15 mouse cellular contexts compared by ENCODE assay signal in the genomic region with DNA sequence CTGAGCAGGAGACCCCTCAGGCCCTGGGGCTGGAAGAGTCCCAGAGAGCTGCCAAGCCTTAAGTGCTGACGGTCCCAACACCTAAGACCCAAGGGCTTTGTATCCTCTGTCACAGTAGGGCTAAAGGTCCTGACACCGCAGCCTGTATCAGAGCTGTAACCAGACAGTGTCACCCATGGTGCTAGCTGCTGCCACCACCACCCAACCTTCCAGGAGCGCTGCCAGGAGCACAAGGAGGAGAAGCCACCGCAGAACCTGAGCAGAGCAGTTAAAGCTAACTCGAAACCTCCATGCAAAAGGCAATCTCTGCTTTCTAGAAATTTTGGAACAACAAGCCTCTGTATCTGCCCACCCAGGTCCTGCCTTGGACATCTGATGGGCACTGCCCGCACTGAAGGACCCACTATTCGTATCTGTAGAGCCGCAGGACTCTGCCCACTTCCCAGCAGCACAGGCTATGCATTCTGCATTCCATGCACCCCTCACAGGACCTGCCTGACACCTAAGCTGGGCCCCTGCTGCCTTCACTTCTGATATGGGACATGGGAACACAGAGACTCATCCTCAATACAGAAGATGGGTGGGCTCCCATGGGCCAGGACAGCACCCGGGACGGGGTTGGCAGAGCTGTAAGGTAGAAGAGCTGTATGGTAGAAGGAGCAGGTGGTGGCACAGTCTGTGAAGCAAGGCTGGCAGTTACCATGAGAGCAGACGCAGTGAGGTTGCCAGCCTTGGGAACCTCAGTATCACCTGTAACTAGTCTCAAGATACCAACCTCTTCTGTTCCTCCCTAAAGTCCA. TPM values are rescaled to one million over a fixed set of nuclear protein-coding genes. Genes with fewer than 3 reads are reported as not detected.
DNase-seq lines count a peak whose midpoint lies in the region; ATAC-seq and TF ChIP-seq lines count a peak whose summit lies in the region.
"Had no signal": no experiment of that assay in that cellular context is flagged by ENCODE, and none has a peak within 500 bp of the region (broad histone marks: within the 10 kb centered on the region; RNA-seq: fewer than 3 reads in every experiment).

No protein-coding gene starts in this region.

- H3K27me3 ChIP-seq in midbrain, embryonic 15.5 days (replicated peaks) = no peaks in the 10 kb centered on the region
- H3K27me3 ChIP-seq in midbrain, embryonic 11.5 days (ENCODE audit: control insufficient read depth, insufficient read depth, low read length) = no peaks in the 10 kb centered on the region
- H3K27me3 ChIP-seq in neural tube, embryonic 15.5 days (replicated peaks) = no peaks in the 10 kb centered on the region
- H3K27me3 ChIP-seq: intestine, embryonic 15.5 days; kidney, embryonic 15.5 days; limb, embryonic 13.5 days had no signal

- no peak overlapping the region for H3K4me3 ChIP-seq in gastrocnemius, adult 2 months
- H3K4me3 ChIP-seq in midbrain, embryonic 15.5 days = no peak overlapping the region
- H3K4me3 ChIP-seq in midbrain, embryonic 11.5 days (ENCODE audit: low read depth, low read length) = no peak overlapping the region
- no peak overlapping the region for H3K4me3 ChIP-seq in neural tube, embryonic 15.5 days (replicated peaks)
- H3K4me3 ChIP-seq: heart, embryonic 10.5 days; intestine, embryonic 15.5 days; kidney, embryonic 15.5 days; limb, embryonic 13.5 days had no signal

- WGBS in midbrain, embryonic 15.5 days = 95% methylated on average over 11 of the region's 11 CpGs
- 91% methylated on average over 11 of the region's 11 CpGs for WGBS in midbrain, embryonic 11.5 days
- 93% methylated on average over 11 of the region's 11 CpGs for WGBS in neural tube, embryonic 15.5 days

- no peak overlapping the region for H3K9ac ChIP-seq in midbrain, embryonic 15.5 days
- no peak overlapping the region for H3K9ac ChIP-seq in midbrain, embryonic 11.5 days (ENCODE audit: low read length)
- H3K9ac ChIP-seq in neural tube, embryonic 15.5 days (replicated peaks) = no peak overlapping the region
- H3K9ac ChIP-seq: intestine, embryonic 15.5 days; kidney, embryonic 15.5 days; limb, embryonic 13.5 days; liver, embryonic 14.5 days had no signal

- H3K4me1 ChIP-seq in midbrain, embryonic 15.5 days = peaks cover 8% of the 10 kb centered on the region; the same call in 1 of the 2 replicates
- 0 out of 2 replicates have a peak, but pooled peaks cover 2% of the 10 kb centered on the region for H3K4me1 ChIP-seq in midbrain, embryonic 11.5 days (ENCODE audit: control insufficient read depth, insufficient read depth, low read length)
- peaks cover 25% of the 10 kb centered on the region for H3K4me1 ChIP-seq in neural tube, embryonic 15.5 days

- intact Hi-C loops in gastrocnemius, adult 2 months (cut with DNase I) = no loop called here

- ATAC-seq in midbrain, embryonic 15.5 days (replicated peaks) = no peak
- ATAC-seq in midbrain, embryonic 11.5 days (ENCODE audit: low FRiP score) = no peak
- no peak for ATAC-seq in neural tube, embryonic 15.5 days (ENCODE audit: low FRiP score)
- ATAC-seq: intestine, embryonic 15.5 days had no signal

- no peak overlapping the region for H3K4me2 ChIP-seq in midbrain, embryonic 15.5 days
- no peak overlapping the region for H3K4me2 ChIP-seq in midbrain, embryonic 11.5 days
- H3K4me2 ChIP-seq in neural tube, embryonic 15.5 days = no peak overlapping the region
- H3K4me2 ChIP-seq: intestine, embryonic 15.5 days; kidney, embryonic 15.5 days; limb, embryonic 13.5 days had no signal

- H3K9me3 ChIP-seq in midbrain, embryonic 15.5 days = no peaks in the 10 kb centered on the region
- H3K9me3 ChIP-seq in midbrain, embryonic 11.5 days (ENCODE audit: control insufficient read depth, low read length) = no peaks in the 10 kb centered on the region
- H3K9me3 ChIP-seq in neural tube, embryonic 15.5 days (replicated peaks) = no peaks in the 10 kb centered on the region
- H3K9me3 ChIP-seq: heart, embryonic 10.5 days; intestine, embryonic 15.5 days; kidney, embryonic 15.5 days; limb, embryonic 13.5 days had no signal

- no peaks in the 10 kb centered on the region for H3K36me3 ChIP-seq in midbrain, embryonic 15.5 days (replicated peaks)
- no peaks in the 10 kb centered on the region for H3K36me3 ChIP-seq in midbrain, embryonic 11.5 days (ENCODE audit: control insufficient read depth, insufficient read depth, low read length)
- H3K36me3 ChIP-seq in neural tube, embryonic 15.5 days = no peaks in the 10 kb centered on the region
- H3K36me3 ChIP-seq: intestine, embryonic 15.5 days had no signal

- peak overlapping the region; percentile 74; the same call in 1 of the 2 replicates for H3K27ac ChIP-seq in gastrocnemius, adult 2 months
- 0 out of 2 replicates have a peak overlapping the region, but pooled peaks have one; percentile 39 for H3K27ac ChIP-seq in midbrain, embryonic 15.5 days
- H3K27ac ChIP-seq in midbrain, embryonic 11.5 days (ENCODE audit: low read depth, low read length) = no peak overlapping the region
- peak overlapping the region; percentile 38; the same call in 1 of the 2 replicates for H3K27ac ChIP-seq in neural tube, embryonic 15.5 days (replicated peaks)
- H3K27ac ChIP-seq: heart, embryonic 10.5 days; intestine, embryonic 15.5 days; kidney, embryonic 15.5 days; limb, embryonic 13.5 days; liver, embryonic 14.5 days had no signal

- DNase-seq in gastrocnemius, adult 2 months = no peak
- DNase-seq in gastrocnemius, postnatal 4 days (ENCODE audit: low spot score in 2 of 2) = no peak
- no peak for DNase-seq in midbrain, embryonic 11.5 days (ENCODE audit: low spot score, missing footprints)
- peak; percentile 46 to 53 for DNase-seq in cerebellum, postnatal 36 days
- no peak for DNase-seq in urinary bladder, postnatal 10 days (ENCODE audit: low spot score)
- DNase-seq: adrenal gland, postnatal 10 days; B cell, adult 2 months had no signal

- no peak for TF ChIP-seq CTCF in gastrocnemius, adult 2 months (IDR thresholded peaks at IDR 0.05)

RNA-seq across cellular contexts. Expression of a gene that starts 18.2 kb away (rescaled TPM):
- 1 to 10 TPM; 1.3 to 2.7 TPM for total RNA-seq in gastrocnemius, adult 2 months (2021)
- total RNA-seq in gastrocnemius, postnatal 4 days (2021) = 1 to 10 TPM; 3.9 to 4.4 TPM
- 8.2 and 9.5 TPM in 2 replicates for polyA plus RNA-seq in midbrain, embryonic 15.5 days (2015; fragmentation: Nextera tagmentation; extraction: Ambion mirVana)
- polyA plus RNA-seq in midbrain, embryonic 11.5 days (2014; fragmentation: Nextera tagmentation; extraction: Ambion mirVana) = 1.9 and 2.5 TPM in 2 replicates
- polyA plus RNA-seq in neural tube, embryonic 15.5 days (2015; fragmentation: Nextera tagmentation; extraction: Ambion mirVana) = 7.8 and 9.6 TPM in 2 replicates
- total RNA-seq: megakaryocyte progenitor cell, adult 5-6 weeks had no signal

RNA-seq across cellular contexts. Expression of a gene that starts 19.2 kb away (rescaled TPM):
- total RNA-seq in gastrocnemius, adult 2 months (2021) = 10 to 100 TPM in 1 of 2 experiments, 1 to 10 TPM in 1; 7.9 to 10.3 TPM
- 10 to 100 TPM; 12.3 to 12.6 TPM for total RNA-seq in gastrocnemius, postnatal 4 days (2021)
- polyA plus RNA-seq in midbrain, embryonic 15.5 days (2015; fragmentation: Nextera tagmentation; extraction: Ambion mirVana) = 16.7 and 17.9 TPM in 2 replicates
- 33.5 and 34.1 TPM in 2 replicates for polyA plus RNA-seq in midbrain, embryonic 11.5 days (2014; fragmentation: Nextera tagmentation; extraction: Ambion mirVana)
- 15.7 and 22.7 TPM in 2 replicates for polyA plus RNA-seq in neural tube, embryonic 15.5 days (2015; fragmentation: Nextera tagmentation; extraction: Ambion mirVana)

RNA-seq across cellular contexts. Expression of a gene that starts 36.0 kb away (rescaled TPM):
- total RNA-seq in gastrocnemius, adult 2 months (2021) = under 1 TPM; 0.15 to 0.33 TPM
- total RNA-seq in gastrocnemius, postnatal 4 days (2021) = under 1 TPM; 0.80 to 0.88 TPM
- polyA plus RNA-seq in midbrain, embryonic 15.5 days (2015; fragmentation: Nextera tagmentation; extraction: Ambion mirVana) = 0.18 and 0.33 TPM in 2 replicates
- 0.12 and 0.29 TPM in 2 replicates for polyA plus RNA-seq in midbrain, embryonic 11.5 days (2014; fragmentation: Nextera tagmentation; extraction: Ambion mirVana)
- polyA plus RNA-seq in neural tube, embryonic 15.5 days (2015; fragmentation: Nextera tagmentation; extraction: Ambion mirVana) = 0.47 and 0.64 TPM in 2 replicates

RNA-seq across cellular contexts. Expression of a gene that starts 43.2 kb away (rescaled TPM):
- total RNA-seq in gastrocnemius, adult 2 months (2021) = 10 to 100 TPM in 1 of 2 experiments, 1 to 10 TPM in 1; 8.5 to 10.3 TPM
- total RNA-seq in gastrocnemius, postnatal 4 days (2021) = 10 to 100 TPM; 13.6 to 13.7 TPM
- polyA plus RNA-seq in midbrain, embryonic 15.5 days (2015; fragmentation: Nextera tagmentation; extraction: Ambion mirVana) = 22.7 and 24.2 TPM in 2 replicates
- 4.4 and 6.9 TPM in 2 replicates for polyA plus RNA-seq in midbrain, embryonic 11.5 days (2014; fragmentation: Nextera tagmentation; extraction: Ambion mirVana)
- 22.9 and 23.2 TPM in 2 replicates for polyA plus RNA-seq in neural tube, embryonic 15.5 days (2015; fragmentation: Nextera tagmentation; extraction: Ambion mirVana)

Comparison
In these comparisons a context has a peak if more than half of its experiments do, and no peak if none do; other contexts are left out.
1. DNase-seq: peak in cerebellum, postnatal 36 days (2 of 2); none in gastrocnemius, adult 2 months (single experiment), gastrocnemius, postnatal 4 days (0 of 2), midbrain, embryonic 11.5 days (single experiment) and urinary bladder, postnatal 10 days (single experiment).